Mouse (Mus musculus) heart, embryonic 11.5 days (tissue): ENCODE results near the gene S1pr5. TPM values are rescaled to one million over a fixed set of nuclear protein-coding genes. Genes with fewer than 3 reads are reported as not detected.

Experiments used
- ATAC-seq: fragments of 200-750 bp; cut with Nextera tagmentation; replicated peaks from 2 replicates; pipeline ENCODE4 v1.8.0; 2017; ENCODE audit warnings: moderate library complexity; ENCODE audit not compliant: insufficient number of reproducible peaks, low FRiP score, low TSS enrichment
- H3K27ac ChIP-seq: fragments of 300-500 bp; sonication (generic); 2 replicates; pipeline ENCODE4 v1.5.1; 2014; ENCODE audit warnings: mild to moderate bottlenecking, low read depth, low read length
- H3K27me3 ChIP-seq: fragments of 300-500 bp; sonication (generic); 2 replicates; pipeline ENCODE4 v1.6.1; 2014; ENCODE audit warnings: mild to moderate bottlenecking, low read length, mixed read lengths; ENCODE audit not compliant: control insufficient read depth, insufficient read depth
- H3K36me3 ChIP-seq: fragments of 300-500 bp; sonication (generic); 2 replicates; pipeline ENCODE4 v1.6.1; 2014; ENCODE audit warnings: mild to moderate bottlenecking, low read length, moderate library complexity, mixed read lengths; ENCODE audit not compliant: control insufficient read depth, insufficient read depth
- H3K4me1 ChIP-seq: fragments of 300-500 bp; sonication (generic); 2 replicates; pipeline ENCODE4 v1.6.1; 2014; ENCODE audit warnings: low read length; ENCODE audit not compliant: control insufficient read depth, insufficient read depth
- H3K4me2 ChIP-seq: fragments of 300-500 bp; sonication (generic); 2 replicates; pipeline ENCODE4 v1.6.1; 2014; ENCODE audit warnings: mild to moderate bottlenecking, moderate library complexity
- H3K4me3 ChIP-seq: fragments of 300-500 bp; sonication (generic); 2 replicates; pipeline ENCODE4 v1.5.1; 2014; ENCODE audit warnings: low read depth, low read length
- H3K9ac ChIP-seq: fragments of 300-500 bp; sonication (generic); 2 replicates; pipeline ENCODE4 v1.6.1; 2014; ENCODE audit warnings: mild to moderate bottlenecking, low read depth, low read length, moderate library complexity
- H3K9me3 ChIP-seq: fragments of 300-500 bp; sonication (generic); replicated peaks from 2 replicates; pipeline ENCODE4 v1.6.1; 2016; ENCODE audit warnings: low read length; ENCODE audit not compliant: control insufficient read depth
- WGBS: fragments of 180-500 bp; shearing (Covaris S2); extraction: QIAGEN DNeasy Blood & Tissue Kit; methylation state at CpG from one replicate; pipeline ENCODE4 v1.1.7; 2014; ENCODE audit not compliant: insufficient replicate concordance; 5-methylcytosine and 5-hydroxymethylcytosine counted together
- polyA plus RNA-seq: library from polyadenylated mRNA; unstranded; fragments of >200 nt; fragmentation: Nextera tagmentation; extraction: Ambion mirVana; gene quantifications from 2 replicates; pipeline ENCODE4 v1.2.1, GENCODE M21; 2014

The S1pr5 gene
- polyA plus RNA-seq, 1 experiment from 2014 or later: 0.11 TPM

DNA sequence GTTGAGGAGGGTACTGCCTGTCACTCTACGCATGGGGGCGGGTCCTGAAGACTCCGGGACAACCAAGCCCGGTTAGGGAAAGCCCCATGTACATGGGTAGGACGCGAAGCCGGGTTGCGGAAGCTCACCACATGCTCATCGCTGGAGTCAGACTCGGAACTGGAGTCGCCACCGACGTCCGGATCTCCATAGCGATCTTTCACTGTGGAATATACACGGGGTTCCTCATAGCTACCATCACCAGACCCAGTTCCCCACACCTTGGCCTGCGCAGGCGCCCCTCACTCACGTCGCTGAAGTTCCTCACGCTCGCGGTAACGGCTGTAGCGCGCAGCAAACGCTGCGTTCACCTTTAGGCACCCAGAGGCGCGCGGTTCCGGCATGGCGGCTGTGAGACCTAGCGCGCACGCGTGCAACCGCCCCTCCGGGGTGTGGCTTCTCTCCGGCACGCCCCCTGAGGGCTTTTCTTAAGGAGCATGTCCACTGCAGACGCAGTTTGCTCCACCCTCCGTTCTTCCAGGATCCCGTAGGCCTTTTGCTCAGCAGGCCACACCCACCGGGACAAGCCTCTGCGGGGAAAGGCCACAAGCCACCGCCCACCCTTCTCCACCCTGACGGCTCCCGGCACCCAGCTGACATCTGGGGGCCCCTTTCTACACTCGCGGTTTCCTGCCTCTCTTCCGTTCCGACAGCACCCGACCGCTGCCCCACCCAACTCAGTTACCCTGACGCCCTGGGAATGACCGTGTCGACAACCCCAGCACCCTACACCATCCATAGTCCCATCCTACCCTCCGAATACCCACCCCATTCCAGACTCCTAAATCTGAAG is 39.5 kb upstream of the S1pr5 start, which contains the start of gene Kri1:
Gene Kri1, minus strand, starts transcription at position 399 of the 832 bp plus-strand sequence.
- Histone ChIP-seq H3K27me3 (no peaks in the 10 kb centered on the region), H3K36me3 (peaks cover 9% of the 10 kb centered on the region; the same call in 1 of the 2 replicates), H3K4me3 (peak within 1 kb of the TSS; percentile 89), H3K9me3 (no peaks in the 10 kb centered on the region), H3K9ac (peak within 1 kb of the TSS; percentile 81), H3K4me2 (peak within 1 kb of the TSS; percentile 67), H3K27ac (peak within 1 kb of the TSS; percentile 87), H3K4me1 (peaks cover 25% of the 10 kb centered on the region)
- under 1% methylated on average over 59 of the region's 59 CpGs for WGBS
- peak; percentile 74 for ATAC-seq

DNA sequence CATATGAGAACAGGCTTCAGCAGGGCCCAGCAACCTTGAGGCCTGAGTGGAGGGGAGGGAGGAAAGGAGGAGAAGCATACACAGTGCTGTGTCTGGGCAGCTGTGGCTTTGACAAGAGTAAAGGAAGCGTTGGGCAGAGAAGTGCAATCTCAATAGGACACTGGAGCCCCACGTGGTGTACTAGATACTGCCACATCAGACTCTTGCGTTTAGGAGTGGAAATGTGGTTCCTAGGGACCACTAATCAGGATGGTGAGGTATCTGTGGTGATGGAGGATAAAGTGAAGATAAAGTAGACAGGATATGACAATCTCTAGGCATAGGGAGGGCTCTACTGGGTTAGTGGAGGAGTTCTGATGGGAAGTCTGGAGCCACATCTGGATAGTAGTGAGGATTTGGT is 38.5 kb upstream of the S1pr5 start:
- peak overlapping the region; percentile 67 for H3K4me2 ChIP-seq
- H3K9me3 ChIP-seq: no peaks in the 10 kb centered on the region
- H3K27me3 ChIP-seq: no peaks in the 10 kb centered on the region
- 49% methylated on average over 3 of the region's 3 CpGs for WGBS
- peaks cover 25% of the 10 kb centered on the region for H3K4me1 ChIP-seq
- peaks cover 12% of the 10 kb centered on the region for H3K36me3 ChIP-seq
- peak overlapping the region; percentile 89 for H3K4me3 ChIP-seq
- peak overlapping the region; percentile 81 for H3K9ac ChIP-seq
- no peak for ATAC-seq
- H3K27ac ChIP-seq: no peak overlapping the region; the same call in 1 of the 2 replicates

DNA sequence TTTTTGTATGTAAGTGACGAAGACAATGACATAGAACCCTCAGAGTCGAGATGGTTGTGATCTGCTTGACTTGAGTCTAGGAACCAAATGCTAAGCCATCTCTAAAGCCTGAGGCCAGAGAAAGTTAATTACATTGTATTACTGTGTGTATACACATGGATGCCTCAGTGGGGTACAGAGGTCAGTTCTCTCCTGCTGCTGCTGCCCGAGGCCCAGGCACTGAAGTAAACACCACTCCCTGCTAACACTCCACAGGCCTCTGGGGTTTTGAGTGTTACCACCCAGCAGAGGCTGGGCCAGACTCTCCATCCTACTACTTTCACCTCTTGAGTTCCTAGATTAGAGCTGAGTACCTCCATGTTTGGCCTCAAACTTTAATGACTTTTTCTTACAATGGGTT is 35.8 kb upstream of the S1pr5 start:
- peaks cover 15% of the 10 kb centered on the region for H3K4me1 ChIP-seq
- H3K9ac ChIP-seq: no peak overlapping the region
- H3K9me3 ChIP-seq: no peaks in the 10 kb centered on the region
- no peaks in the 10 kb centered on the region for H3K27me3 ChIP-seq
- H3K27ac ChIP-seq: no peak overlapping the region
- H3K36me3 ChIP-seq: peaks cover 27% of the 10 kb centered on the region
- H3K4me2 ChIP-seq: no peak overlapping the region
- no peak for ATAC-seq
- 83% methylated on average over 3 of the region's 3 CpGs for WGBS
- no peak overlapping the region for H3K4me3 ChIP-seq

DNA sequence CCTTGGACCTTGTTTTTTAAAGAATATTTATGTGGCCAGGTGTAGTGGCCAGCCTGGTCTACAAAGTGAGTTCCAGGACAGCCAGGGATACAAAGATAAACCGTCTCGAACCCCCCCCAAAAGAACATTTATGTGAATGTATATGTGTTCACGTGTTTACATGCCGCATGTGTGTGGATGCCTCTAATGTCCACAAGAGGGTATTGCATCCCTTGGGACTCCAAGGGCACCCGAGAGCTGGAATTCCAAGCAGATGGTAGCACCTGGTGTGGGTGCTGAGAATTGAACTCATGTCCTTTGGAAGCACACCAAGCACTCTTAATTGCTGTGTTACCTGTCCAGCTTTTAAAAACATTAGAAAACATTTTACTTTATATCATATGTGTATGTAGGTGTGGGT is 35.3 kb upstream of the S1pr5 start:
- H3K9ac ChIP-seq: no peak overlapping the region
- 90% methylated on average over 5 of the region's 5 CpGs for WGBS

DNA sequence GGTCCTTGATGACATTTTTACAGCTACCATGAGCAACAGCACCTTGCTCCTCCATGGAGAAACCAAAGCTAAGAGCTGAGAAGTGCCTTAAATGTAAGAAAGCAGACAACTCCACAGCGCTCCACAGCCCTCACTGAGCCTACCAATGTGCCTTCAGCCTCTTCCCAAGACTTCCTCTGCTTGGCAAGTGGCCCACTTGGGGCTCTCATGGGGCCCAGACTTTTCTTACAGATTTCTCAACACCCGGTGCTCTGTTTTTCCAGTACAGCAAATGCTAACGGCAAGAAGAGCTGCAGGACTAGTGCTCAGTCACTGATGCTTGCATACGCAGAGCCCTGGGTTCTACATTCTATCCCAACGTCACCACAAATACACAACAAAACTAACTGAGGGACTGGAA is 29.5 kb upstream of the S1pr5 start:
- Histone ChIP-seq H3K9ac (no peak overlapping the region), H3K27ac (no peak overlapping the region), H3K4me2 (no peak overlapping the region), H3K4me1 (peaks cover 15% of the 10 kb centered on the region), H3K27me3 (no peaks in the 10 kb centered on the region), H3K4me3 (no peak overlapping the region), H3K9me3 (no peaks in the 10 kb centered on the region), H3K36me3 (peaks cover 49% of the 10 kb centered on the region)
- ATAC-seq: no peak
- 95% methylated on average over 5 of the region's 5 CpGs for WGBS

More for the DNA sequence above, 35.3 kb upstream of the S1pr5 start:
- H3K27ac ChIP-seq: no peak overlapping the region
- peaks cover 11% of the 10 kb centered on the region for H3K4me1 ChIP-seq
- peaks cover 28% of the 10 kb centered on the region for H3K36me3 ChIP-seq
- no peaks in the 10 kb centered on the region for H3K27me3 ChIP-seq
- ATAC-seq: no peak
- H3K4me3 ChIP-seq: no peak overlapping the region
- H3K4me2 ChIP-seq: no peak overlapping the region
- H3K9me3 ChIP-seq: no peaks in the 10 kb centered on the region

DNA sequence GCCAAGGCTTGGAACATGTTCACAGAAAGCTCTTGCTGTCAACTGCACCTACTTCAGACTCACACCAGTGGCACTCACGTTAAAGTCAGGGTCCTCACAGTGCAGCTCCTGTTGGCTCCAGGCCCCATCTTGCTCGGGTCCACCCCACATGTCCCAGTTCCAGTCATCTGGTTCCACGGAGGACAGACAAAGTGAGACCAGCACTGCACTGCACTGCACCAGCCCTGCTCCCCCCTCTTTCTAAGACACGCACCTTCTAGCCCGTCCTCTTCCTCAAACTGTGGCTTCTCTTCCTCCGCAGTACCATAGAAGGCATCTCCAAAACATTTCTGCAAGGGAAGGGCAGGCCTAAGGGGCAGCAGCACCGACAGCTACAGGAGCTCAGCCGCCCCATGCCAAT is 28.1 kb upstream of the S1pr5 start:
- 88% methylated on average over 8 of the region's 8 CpGs for WGBS
- H3K27me3 ChIP-seq: no peaks in the 10 kb centered on the region
- peaks cover 15% of the 10 kb centered on the region for H3K4me1 ChIP-seq
- H3K9ac ChIP-seq: no peak overlapping the region
- H3K36me3 ChIP-seq: peaks cover 53% of the 10 kb centered on the region
- H3K4me3 ChIP-seq: no peak overlapping the region
- H3K4me2 ChIP-seq: no peak overlapping the region
- no peak for ATAC-seq
- H3K27ac ChIP-seq: no peak overlapping the region
- no peaks in the 10 kb centered on the region for H3K9me3 ChIP-seq

DNA sequence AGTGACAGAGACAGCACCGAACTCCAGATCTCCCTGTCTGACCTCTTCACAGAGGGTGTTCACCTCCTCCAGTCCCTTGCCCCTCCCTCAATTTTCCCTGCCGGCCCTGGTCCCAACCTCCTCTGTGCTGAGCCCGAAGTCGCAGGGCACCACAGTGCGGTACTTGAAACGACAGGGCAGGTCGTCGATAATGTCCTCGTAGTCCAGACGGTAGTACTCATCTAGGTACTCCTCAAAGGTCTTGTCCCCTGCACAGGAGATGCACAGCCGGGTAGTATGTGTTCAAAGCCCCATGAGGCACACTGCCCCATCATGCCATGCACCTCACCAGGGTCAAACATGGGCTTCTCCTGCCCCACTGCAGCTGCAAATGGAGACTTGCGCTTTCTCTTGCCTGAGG is 27.5 kb upstream of the S1pr5 start:
- Histone ChIP-seq H3K27ac (no peak overlapping the region), H3K4me3 (no peak overlapping the region), H3K36me3 (peaks cover 54% of the 10 kb centered on the region), H3K4me2 (no peak overlapping the region), H3K4me1 (peaks cover 15% of the 10 kb centered on the region), H3K9me3 (no peaks in the 10 kb centered on the region), H3K27me3 (no peaks in the 10 kb centered on the region), H3K9ac (no peak overlapping the region)
- no peak for ATAC-seq
- WGBS: 87% methylated on average over 12 of the region's 12 CpGs

DNA sequence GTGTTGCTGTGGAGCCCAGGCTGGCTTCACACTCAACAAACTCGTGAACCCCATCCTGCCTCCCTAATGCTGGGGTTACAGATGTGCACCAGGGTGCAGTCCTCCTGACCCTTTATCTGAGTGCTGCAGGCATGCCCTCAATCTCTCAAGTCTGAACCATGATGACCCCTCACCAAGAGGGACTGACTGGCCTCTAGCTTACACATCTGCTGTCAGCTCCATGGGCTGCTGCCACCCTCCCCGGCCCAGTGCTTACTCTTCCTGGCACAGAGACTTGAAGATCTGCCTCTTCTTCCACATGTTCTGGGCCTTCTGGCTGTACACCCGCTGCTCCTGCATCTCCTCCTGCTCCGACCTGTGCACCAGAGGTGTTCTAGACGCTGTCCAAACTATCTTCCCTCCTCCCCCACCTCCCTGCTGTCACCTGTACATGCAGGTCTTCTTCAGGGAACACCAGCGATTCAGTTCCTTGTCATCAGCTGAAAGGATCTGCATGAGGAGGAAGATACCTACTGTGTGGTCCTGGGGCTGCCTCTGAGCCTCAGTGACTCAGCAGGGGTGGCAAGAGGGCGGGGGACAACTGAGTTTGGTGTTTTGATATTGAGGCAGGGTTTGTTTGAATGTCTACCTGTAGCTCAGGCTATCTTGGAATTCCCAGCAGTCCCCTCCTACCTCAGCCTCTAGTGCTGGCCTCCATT is 26.9 kb upstream of the S1pr5 start:
- H3K27ac ChIP-seq: no peak overlapping the region

More for the DNA sequence above, 26.9 kb upstream of the S1pr5 start:
- Histone ChIP-seq H3K4me2 (no peak overlapping the region), H3K27me3 (no peaks in the 10 kb centered on the region), H3K9ac (no peak overlapping the region), H3K4me1 (peaks cover 15% of the 10 kb centered on the region), H3K4me3 (no peak overlapping the region), H3K9me3 (no peaks in the 10 kb centered on the region), H3K36me3 (peaks cover 59% of the 10 kb centered on the region)
- ATAC-seq: 0 out of 2 replicates have a peak, but pooled peaks have one; percentile 19
- 82% methylated on average over 7 of the region's 7 CpGs for WGBS
